Mouse (Mus musculus): ENCODE measurements around the gene Psmf1. TPM values are rescaled to one million over a fixed set of nuclear protein-coding genes. Genes with fewer than 3 reads are reported as not detected.

Gene Psmf1
- polyA plus RNA-seq, 1 experiment from 2014 or later: 57.7 TPM

GRCm38 (mm10) chr2:151716318-151717055, 27.5 kb downstream of the Psmf1 start:
- no peak overlapping the region for H3K27ac ChIP-seq
- H3K9ac ChIP-seq: no peak overlapping the region
- 99% methylated on average over 2 of the region's 2 CpGs for WGBS
- H3K27me3 ChIP-seq: no peaks in the 10 kb centered on the region
- no peak overlapping the region for H3K4me3 ChIP-seq
- no peaks in the 10 kb centered on the region for H3K9me3 ChIP-seq
- H3K36me3 ChIP-seq: peaks cover 75% of the 10 kb centered on the region
- no peaks in the 10 kb centered on the region for H3K4me1 ChIP-seq (replicated peaks)
- no peak for ATAC-seq (ENCODE audit: low FRiP score)
- H3K4me2 ChIP-seq: no peak overlapping the region

- Histone ChIP-seq H3K36me3 (peaks cover 74% of the 10 kb centered on the region), H3K4me1 (replicated peaks) (no peaks in the 10 kb centered on the region), H3K27me3 (no peaks in the 10 kb centered on the region), H3K4me2 (no peak overlapping the region), H3K9me3 (no peaks in the 10 kb centered on the region), H3K27ac (no peak overlapping the region), H3K9ac (no peak overlapping the region), H3K4me3 (no peak overlapping the region)
- ATAC-seq (ENCODE audit: low FRiP score): no peak
- WGBS: 91% methylated on average over 4 of the region's 4 CpGs
These were observed 28.5 kb downstream of the Psmf1 start for GRCm38 (mm10) chr2:151715526-151715925.

GRCm38 (mm10) chr2:151712647-151713046, 31.3 kb downstream of the Psmf1 start:
- ATAC-seq (ENCODE audit: low FRiP score): no peak
- H3K27me3 ChIP-seq: no peaks in the 10 kb centered on the region
- 42% methylated on average over 3 of the region's 3 CpGs for WGBS
- H3K4me1 ChIP-seq (replicated peaks): no peaks in the 10 kb centered on the region
- H3K4me3 ChIP-seq: no peak overlapping the region
- no peak overlapping the region for H3K9ac ChIP-seq
- H3K27ac ChIP-seq: no peak overlapping the region
- peaks cover 58% of the 10 kb centered on the region for H3K36me3 ChIP-seq
- H3K4me2 ChIP-seq: no peak overlapping the region
- H3K9me3 ChIP-seq: no peaks in the 10 kb centered on the region

- Histone ChIP-seq H3K4me3 (peak overlapping the region; percentile 85), H3K4me2 (peak overlapping the region; percentile 90), H3K4me1 (replicated peaks) (peaks cover 33% of the 10 kb centered on the region), H3K36me3 (peaks cover 24% of the 10 kb centered on the region), H3K9me3 (no peaks in the 10 kb centered on the region), H3K27me3 (peaks cover 19% of the 10 kb centered on the region; the same call in 1 of the 2 replicates), H3K9ac (peak overlapping the region; percentile 94), H3K27ac (peak overlapping the region; percentile 83)
- 1% methylated on average over 17 of the region's 17 CpGs for WGBS
- ATAC-seq (ENCODE audit: low FRiP score): peak; percentile 57
These were observed 41.2 kb downstream of the Psmf1 start for GRCm38 (mm10) chr2:151702851-151703190.

- peaks cover 19% of the 10 kb centered on the region; the same call in 1 of the 2 replicates for H3K27me3 ChIP-seq
- peak; percentile 86 for ATAC-seq (ENCODE audit: low FRiP score)
- H3K9ac ChIP-seq: peak overlapping the region; percentile 94
- no peaks in the 10 kb centered on the region for H3K9me3 ChIP-seq
- WGBS: under 1% methylated on average over 69 of the region's 97 CpGs
- H3K4me2 ChIP-seq: peak overlapping the region; percentile 90
- H3K27ac ChIP-seq: peak overlapping the region; percentile 83
- peaks cover 33% of the 10 kb centered on the region for H3K4me1 ChIP-seq (replicated peaks)
- peak overlapping the region; percentile 85 for H3K4me3 ChIP-seq
- H3K36me3 ChIP-seq: peaks cover 19% of the 10 kb centered on the region
These were observed 41.7 kb downstream of the Psmf1 start for GRCm38 (mm10) chr2:151702146-151702850.

- peaks cover 19% of the 10 kb centered on the region; the same call in 1 of the 2 replicates for H3K27me3 ChIP-seq
- peaks cover 11% of the 10 kb centered on the region for H3K36me3 ChIP-seq
- peak within 1 kb of the TSS; percentile 90 for H3K4me2 ChIP-seq
- H3K4me3 ChIP-seq: peak within 1 kb of the TSS; percentile 85
- H3K27ac ChIP-seq: peak within 1 kb of the TSS; percentile 83
- H3K4me1 ChIP-seq (replicated peaks): peaks cover 33% of the 10 kb centered on the region
- no peak for ATAC-seq (ENCODE audit: low FRiP score)
- H3K9me3 ChIP-seq: no peaks in the 10 kb centered on the region
- 3% methylated on average over 24 of the region's 25 CpGs for WGBS
- peak within 1 kb of the TSS; percentile 94 for H3K9ac ChIP-seq
These were observed 42.5 kb downstream of the Psmf1 start, which contains the start of gene Tmem74b for GRCm38 (mm10) chr2:151701231-151702145. Gene Tmem74b, plus strand, starts transcription at chr2:151702008.

- no peak overlapping the region for H3K9ac ChIP-seq
- ATAC-seq (ENCODE audit: low FRiP score): no peak
- H3K9me3 ChIP-seq: no peaks in the 10 kb centered on the region
- H3K4me3 ChIP-seq: no peak overlapping the region
- H3K27ac ChIP-seq: no peak overlapping the region
- H3K36me3 ChIP-seq: no peaks in the 10 kb centered on the region
- WGBS: 88% methylated on average over 4 of the region's 4 CpGs
- no peaks in the 10 kb centered on the region for H3K4me1 ChIP-seq (replicated peaks)
- H3K4me2 ChIP-seq: no peak overlapping the region
- H3K27me3 ChIP-seq: no peaks in the 10 kb centered on the region
These were observed 61.0 kb downstream of the Psmf1 start for GRCm38 (mm10) chr2:151682976-151683375.

- Histone ChIP-seq H3K4me1 (replicated peaks) (no peaks in the 10 kb centered on the region), H3K4me2 (no peak overlapping the region), H3K27ac (no peak overlapping the region), H3K4me3 (no peak overlapping the region), H3K9me3 (no peaks in the 10 kb centered on the region), H3K27me3 (no peaks in the 10 kb centered on the region), H3K36me3 (no peaks in the 10 kb centered on the region), H3K9ac (no peak overlapping the region)
- WGBS: 60% methylated on average over 3 of the region's 3 CpGs
- peak; percentile 86; the same call in 1 of the 2 replicates for ATAC-seq (ENCODE audit: low FRiP score)
These were observed 61.6 kb downstream of the Psmf1 start for GRCm38 (mm10) chr2:151682357-151682756.

GRCm38 (mm10) chr2:151676234-151676633, 67.8 kb downstream of the Psmf1 start:
- Histone ChIP-seq H3K9me3 (no peaks in the 10 kb centered on the region), H3K27me3 (0 out of 2 replicates have a peak, but pooled peaks cover 7% of the 10 kb centered on the region), H3K9ac (no peak overlapping the region), H3K4me1 (replicated peaks) (no peaks in the 10 kb centered on the region), H3K36me3 (no peaks in the 10 kb centered on the region), H3K27ac (no peak overlapping the region), H3K4me2 (no peak overlapping the region), H3K4me3 (no peak overlapping the region)
- 59% methylated on average over 2 of the region's 2 CpGs for WGBS
- 0 out of 2 replicates have a peak, but pooled peaks have one; percentile 68 for ATAC-seq (ENCODE audit: low FRiP score)

GRCm38 (mm10) chr2:151670968-151671329, 73.0 kb downstream of the Psmf1 start:
- peak; percentile 57; the same call in 1 of the 2 replicates for ATAC-seq (ENCODE audit: low FRiP score)
- H3K9me3 ChIP-seq: no peaks in the 10 kb centered on the region
- H3K27me3 ChIP-seq: peaks cover 15% of the 10 kb centered on the region
- 59% methylated on average over 1 of the region's 1 CpGs for WGBS
- H3K4me1 ChIP-seq (replicated peaks): peaks cover 7% of the 10 kb centered on the region
- no peaks in the 10 kb centered on the region for H3K36me3 ChIP-seq
- no peak overlapping the region for H3K4me2 ChIP-seq
- H3K4me3 ChIP-seq: no peak overlapping the region
- H3K9ac ChIP-seq: no peak overlapping the region
- no peak overlapping the region for H3K27ac ChIP-seq

GRCm38 (mm10) chr2:151670026-151670967, 73.7 kb downstream of the Psmf1 start:
- H3K27me3 ChIP-seq: peaks cover 15% of the 10 kb centered on the region
- no peak overlapping the region for H3K27ac ChIP-seq
- H3K36me3 ChIP-seq: no peaks in the 10 kb centered on the region
- H3K4me1 ChIP-seq (replicated peaks): peaks cover 7% of the 10 kb centered on the region
- ATAC-seq (ENCODE audit: low FRiP score): peak; percentile 69
- 38% methylated on average over 48 of the region's 48 CpGs for WGBS
- peak overlapping the region; percentile 19 for H3K4me3 ChIP-seq
- no peaks in the 10 kb centered on the region for H3K9me3 ChIP-seq
- H3K4me2 ChIP-seq: peak overlapping the region; percentile 43
- H3K9ac ChIP-seq: no peak overlapping the region
